In the genomic region with DNA sequence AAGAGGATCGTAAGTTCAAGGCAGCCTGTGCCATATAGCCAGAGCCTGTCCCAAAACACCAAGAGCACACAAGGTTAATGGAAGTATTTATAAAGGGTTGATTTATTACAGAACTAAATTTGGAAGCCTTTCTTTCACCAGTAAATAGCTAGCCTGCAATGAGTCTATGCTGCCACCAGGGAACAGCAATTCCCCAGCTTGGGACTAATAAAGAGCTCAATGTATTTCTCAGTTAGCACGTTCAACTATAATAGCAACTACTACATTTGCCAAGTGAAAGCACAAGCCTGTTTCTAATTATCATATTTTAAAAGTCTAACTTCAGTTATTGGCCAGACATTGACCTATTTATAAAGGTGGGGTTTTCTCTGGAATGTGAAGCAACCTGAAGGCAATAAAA, we compare ENCODE assay signal across 9 mouse cellular contexts. TPM values are rescaled to one million over a fixed set of nuclear protein-coding genes. Genes with fewer than 3 reads are reported as not detected.
DNase-seq lines count a peak whose midpoint lies in the region; ATAC-seq and TF ChIP-seq lines count a peak whose summit lies in the region.
"Had no signal": no experiment of that assay in that cellular context is flagged by ENCODE, and none has a peak within 500 bp of the region (broad histone marks: within the 10 kb centered on the region; RNA-seq: fewer than 3 reads in every experiment).

No protein-coding gene starts in this region.

- no peaks in the 10 kb centered on the region for H3K9me3 ChIP-seq in heart, embryonic 11.5 days (replicated peaks; ENCODE audit: control insufficient read depth, low read length)
- H3K9me3 ChIP-seq in forebrain, postnatal 0 days (ENCODE audit: low read length) = no peaks in the 10 kb centered on the region
- H3K9me3 ChIP-seq in lung, embryonic 14.5 days (ENCODE audit: low read depth, low read length) = no peaks in the 10 kb centered on the region
- H3K9me3 ChIP-seq: stomach, embryonic 15.5 days had no signal

- H3K4me1 ChIP-seq in heart, adult 2 months (ENCODE audit: control insufficient read depth, insufficient read depth, low read length) = no peaks in the 10 kb centered on the region; the same call in 1 of the 2 replicates
- no peaks in the 10 kb centered on the region for H3K4me1 ChIP-seq in heart, embryonic 11.5 days (ENCODE audit: control insufficient read depth, insufficient read depth, low read length)
- no peaks in the 10 kb centered on the region for H3K4me1 ChIP-seq in forebrain, postnatal 0 days (ENCODE audit: insufficient read depth)
- H3K4me1 ChIP-seq in lung, embryonic 14.5 days (ENCODE audit: insufficient read depth) = no peaks in the 10 kb centered on the region
- H3K4me1 ChIP-seq: stomach, embryonic 15.5 days had no signal

- 50% methylated on average over 2 of the region's 2 CpGs for WGBS in heart, adult 2 months
- 66% methylated on average over 2 of the region's 2 CpGs for WGBS in heart, embryonic 11.5 days (ENCODE audit: insufficient replicate concordance)
- 47% methylated on average over 2 of the region's 2 CpGs for WGBS in forebrain, postnatal 0 days
- WGBS in lung, embryonic 14.5 days = 52% methylated on average over 2 of the region's 2 CpGs

- H3K36me3 ChIP-seq in heart, adult 2 months (ENCODE audit: control insufficient read depth, insufficient read depth, low read length) = no peaks in the 10 kb centered on the region; the same call in 1 of the 2 replicates
- H3K36me3 ChIP-seq in heart, embryonic 11.5 days (ENCODE audit: control insufficient read depth, insufficient read depth, low read length) = no peaks in the 10 kb centered on the region
- H3K36me3 ChIP-seq in forebrain, postnatal 0 days (ENCODE audit: insufficient read depth) = 0 out of 2 replicates have a peak, but pooled peaks cover 14% of the 10 kb centered on the region
- H3K36me3 ChIP-seq in lung, embryonic 14.5 days (ENCODE audit: insufficient read depth) = 0 out of 2 replicates have a peak, but pooled peaks cover 3% of the 10 kb centered on the region
- H3K36me3 ChIP-seq: stomach, embryonic 15.5 days had no signal

- no peak for DNase-seq in heart, adult 2 months
- peak; percentile 45 for DNase-seq in testis, postnatal 10 days (ENCODE audit: low spot score)
- DNase-seq in testis, postnatal 14 days (ENCODE audit: low spot score) = no peak
- DNase-seq in forebrain, postnatal 0 days = peak; percentile 62
- DNase-seq in lung, embryonic 14.5 days = peak; percentile 72
- no peak for DNase-seq in thymus, postnatal 36 days

- no peak overlapping the region for H3K4me3 ChIP-seq in heart, adult 2 months
- H3K4me3 ChIP-seq in heart, embryonic 11.5 days (ENCODE audit: low read depth, low read length) = no peak overlapping the region
- no peak overlapping the region for H3K4me3 ChIP-seq in forebrain, postnatal 0 days (ENCODE audit: low read depth, low read length)
- no peak overlapping the region for H3K4me3 ChIP-seq in lung, embryonic 14.5 days (ENCODE audit: low read depth, low read length)
- H3K4me3 ChIP-seq: stomach, embryonic 15.5 days had no signal

- H3K9ac ChIP-seq in heart, adult 2 months (ENCODE audit: low read depth, low read length) = no peak overlapping the region
- H3K9ac ChIP-seq in heart, embryonic 11.5 days (ENCODE audit: low read depth, low read length) = no peak overlapping the region
- no peak overlapping the region for H3K9ac ChIP-seq in forebrain, postnatal 0 days
- no peak overlapping the region for H3K9ac ChIP-seq in lung, embryonic 14.5 days
- H3K9ac ChIP-seq: stomach, embryonic 15.5 days had no signal

- TF ChIP-seq CTCF in heart, adult 2 months (IDR thresholded peaks at IDR 0.05) = peak; percentile 74
- peak; percentile 75 for TF ChIP-seq CTCF in forebrain, postnatal 0 days (IDR thresholded peaks at IDR 0.05; ENCODE audit: low read depth)
- TF ChIP-seq CTCF in lung, embryonic 14.5 days (IDR thresholded peaks at IDR 0.05; ENCODE audit: low read depth) = peak; percentile 77

- H3K27me3 ChIP-seq in heart, adult 2 months (ENCODE audit: control insufficient read depth, insufficient read depth, low read length) = no peaks in the 10 kb centered on the region
- H3K27me3 ChIP-seq in heart, embryonic 11.5 days (ENCODE audit: control insufficient read depth, insufficient read depth, low read length) = no peaks in the 10 kb centered on the region
- H3K27me3 ChIP-seq in forebrain, postnatal 0 days (ENCODE audit: insufficient read depth, low read length) = no peaks in the 10 kb centered on the region
- H3K27me3 ChIP-seq in lung, embryonic 14.5 days (ENCODE audit: insufficient read depth, low read length) = no peaks in the 10 kb centered on the region
- H3K27me3 ChIP-seq: stomach, embryonic 15.5 days had no signal

- no peak overlapping the region for H3K4me2 ChIP-seq in heart, embryonic 11.5 days
- no peak overlapping the region for H3K4me2 ChIP-seq in forebrain, postnatal 0 days (ENCODE audit: low read depth)
- no peak overlapping the region for H3K4me2 ChIP-seq in lung, embryonic 14.5 days
- H3K4me2 ChIP-seq: stomach, embryonic 15.5 days had no signal

- TF ChIP-seq EP300 in heart, adult 2 months (IDR thresholded peaks at IDR 0.05; ENCODE audit: insufficient read depth, low read depth, low read length) = no peak

- TF ChIP-seq POLR2A in heart, adult 2 months (IDR thresholded peaks at IDR 0.05; ENCODE audit: insufficient read depth, low read depth, low read length) = no peak

- intact Hi-C loops in heart, adult 2 months (cut with DNase I) = no loop called here

- no peaks in the 10 kb centered on the region for H3K79me2 ChIP-seq in heart, adult 2 months (replicated peaks; ENCODE audit: control insufficient read depth, insufficient read depth, low read length)

- H3K27ac ChIP-seq in heart, adult 2 months = no peak overlapping the region
- H3K27ac ChIP-seq in heart, embryonic 11.5 days (ENCODE audit: low read depth, low read length) = no peak overlapping the region
- H3K27ac ChIP-seq in forebrain, postnatal 0 days (ENCODE audit: low read depth, low read length) = no peak overlapping the region
- no peak overlapping the region for H3K27ac ChIP-seq in lung, embryonic 14.5 days (ENCODE audit: low read depth)
- H3K27ac ChIP-seq: stomach, embryonic 15.5 days had no signal

- no peak for ATAC-seq in heart, embryonic 11.5 days (replicated peaks; ENCODE audit: insufficient number of reproducible peaks, low FRiP score, low TSS enrichment)
- peak; percentile 89 for ATAC-seq in forebrain, postnatal 0 days
- ATAC-seq in lung, embryonic 14.5 days (ENCODE audit: insufficient read depth) = no peak
- no peak for ATAC-seq in erythroblast, adult 5-6 weeks (replicated peaks; ENCODE audit: low FRiP score, poor library complexity, severe bottlenecking)

RNA-seq across cellular contexts. Expression of a gene that starts 30.8 kb away (rescaled TPM):
- 1 to 10 TPM; 5.3 to 8.7 TPM for total RNA-seq in heart, adult 2 months (2021)
- polyA plus RNA-seq in heart, adult 2 months (2012; rRNA removed) = 2.0 and 2.8 TPM in 2 replicates
- polyA plus RNA-seq in heart, embryonic 11.5 days (2014; fragmentation: Nextera tagmentation; extraction: Ambion mirVana) = 8.3 and 10.5 TPM in 2 replicates
- 4.7 and 7.5 TPM in 2 replicates for total RNA-seq in forebrain, postnatal 0 days (2014; rRNA removed)
- 3.1 and 4.1 TPM in 2 replicates for polyA plus RNA-seq in forebrain, postnatal 0 days (2015; fragmentation: Nextera tagmentation; extraction: Ambion mirVana)
- 5.3 and 6.1 TPM in 2 replicates for polyA plus RNA-seq in lung, embryonic 14.5 days (2014; fragmentation: Nextera tagmentation; extraction: Ambion mirVana)
- total RNA-seq in erythroblast, adult 5-6 weeks (2015; ENCODE audit: low replicate concordance) = 25.0 and 27.8 TPM in 2 replicates
- 27.0 and 28.0 TPM in 2 replicates for total RNA-seq in erythroblast, adult 5-6 weeks (2017; ENCODE audit: low replicate concordance)

RNA-seq across cellular contexts. Expression of a gene that starts 31.6 kb away (rescaled TPM):
- 1 to 10 TPM; 3.3 to 3.5 TPM for total RNA-seq in heart, adult 2 months (2021)
- 6.4 and 9.3 TPM in 2 replicates for polyA plus RNA-seq in heart, adult 2 months (2012; rRNA removed)
- polyA plus RNA-seq in heart, embryonic 11.5 days (2014; fragmentation: Nextera tagmentation; extraction: Ambion mirVana) = 10.7 and 11.2 TPM in 2 replicates
- total RNA-seq in forebrain, postnatal 0 days (2014; rRNA removed) = 123 and 137 TPM in 2 replicates
- 242 and 260 TPM in 2 replicates for polyA plus RNA-seq in forebrain, postnatal 0 days (2015; fragmentation: Nextera tagmentation; extraction: Ambion mirVana)
- 36.5 and 40.0 TPM in 2 replicates for polyA plus RNA-seq in lung, embryonic 14.5 days (2014; fragmentation: Nextera tagmentation; extraction: Ambion mirVana)
- not detected in 2 replicates for total RNA-seq in erythroblast, adult 5-6 weeks (2015; ENCODE audit: low replicate concordance)
- total RNA-seq in erythroblast, adult 5-6 weeks (2017; ENCODE audit: low replicate concordance) = 1.1 TPM in 1 of 2 replicates, not detected in the other

Comparison
In these comparisons a context has a peak if more than half of its experiments do, and no peak if none do; other contexts are left out.
1. DNase-seq: peak in testis, postnatal 10 days (single experiment), forebrain, postnatal 0 days (single experiment) and lung, embryonic 14.5 days (single experiment); none in heart, adult 2 months (0 of 2), testis, postnatal 14 days (single experiment) and thymus, postnatal 36 days (0 of 2).
2. Peak in every context shown above with its lines, with median percentiles within 50 percentile points of each other: CTCF ChIP-seq.